Comparison of ENCODE assay signal across 10 mouse cellular contexts in the genomic region with DNA sequence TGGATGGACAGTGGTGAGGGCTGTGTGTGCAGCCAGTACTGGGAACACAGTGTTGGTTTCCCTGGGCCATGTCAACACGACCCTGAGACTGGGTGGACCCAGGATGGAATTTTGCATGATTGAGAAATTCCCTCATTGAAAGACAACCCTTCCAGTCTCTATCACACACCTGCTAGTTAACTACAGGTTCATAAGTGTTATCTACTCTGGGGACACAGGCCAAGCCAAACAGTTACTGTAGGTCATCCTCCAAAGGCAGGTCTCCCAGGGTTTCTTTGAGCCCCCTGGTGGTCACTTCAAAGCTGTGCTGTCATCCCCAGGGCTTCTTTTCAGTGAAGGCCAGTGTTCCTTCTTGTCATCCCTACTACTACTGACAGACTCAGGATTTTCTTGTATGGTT.
DNase-seq lines count a peak whose midpoint lies in the region; ATAC-seq and TF ChIP-seq lines count a peak whose summit lies in the region.
"Had no signal": no experiment of that assay in that cellular context is flagged by ENCODE, and none has a peak within 500 bp of the region (broad histone marks: within the 10 kb centered on the region; RNA-seq: fewer than 3 reads in every experiment).

No protein-coding gene starts in this region.

- no peaks in the 10 kb centered on the region for H3K9me3 ChIP-seq in heart, postnatal 0 days (replicated peaks; ENCODE audit: control insufficient read depth, low read length)
- H3K9me3 ChIP-seq: limb, embryonic 12.5 days had no signal

- peak; percentile 60 for TF ChIP-seq CTCF in heart, postnatal 0 days (IDR thresholded peaks at IDR 0.05; ENCODE audit: low read depth)
- peak; percentile 32; the same call in 1 of the 2 replicates for TF ChIP-seq CTCF in small intestine, adult 2 months (IDR thresholded peaks at IDR 0.05; ENCODE audit: extremely low read depth, insufficient read length, insufficient replicate concordance, low read depth, low read length)

- WGBS in heart, postnatal 0 days = 82% methylated on average over 1 of the region's 1 CpGs
- 26% methylated on average over 1 of the region's 1 CpGs for WGBS in small intestine, adult 2 months

- H3K9ac ChIP-seq in heart, postnatal 0 days (replicated peaks; ENCODE audit: low read depth, low read length) = no peak overlapping the region
- H3K9ac ChIP-seq: limb, embryonic 12.5 days had no signal

- DNase-seq in heart, adult 18-20 months = peak; percentile 26 to 54
- no peak for DNase-seq in heart, postnatal 25 days (ENCODE audit: low spot score)
- DNase-seq in thymus, postnatal 4 days = peak; percentile 19
- DNase-seq in thymus, postnatal 25 days = no peak
- no peak for DNase-seq in heart, postnatal 0 days (ENCODE audit: low spot score)
- DNase-seq in layer of hippocampus, adult 9-10 months (ENCODE audit: low spot score) = no peak
- no peak for DNase-seq in urinary bladder, postnatal 4 days (ENCODE audit: low spot score in 2 of 2)

- ATAC-seq in heart, postnatal 0 days (ENCODE audit: insufficient read depth, low read depth) = peak; percentile 45; the same call in 1 of the 2 replicates

- H3K36me3 ChIP-seq in heart, postnatal 0 days (replicated peaks; ENCODE audit: control insufficient read depth, insufficient read depth, low read length) = no peaks in the 10 kb centered on the region
- no peaks in the 10 kb centered on the region for H3K36me3 ChIP-seq in small intestine, adult 2 months (ENCODE audit: control insufficient read depth, insufficient read depth, low read length)
- H3K36me3 ChIP-seq: limb, embryonic 12.5 days had no signal

- peaks cover 7% of the 10 kb centered on the region; the same call in 1 of the 2 replicates for H3K4me1 ChIP-seq in heart, postnatal 0 days (ENCODE audit: control insufficient read depth, insufficient read depth)
- no peaks in the 10 kb centered on the region for H3K4me1 ChIP-seq in small intestine, adult 2 months (ENCODE audit: control insufficient read depth, insufficient read depth, insufficient read length, low read length)

- no peak overlapping the region for H3K27ac ChIP-seq in heart, postnatal 0 days (ENCODE audit: low read depth)
- H3K27ac ChIP-seq in small intestine, adult 2 months (ENCODE audit: insufficient read depth, low read depth, low read length) = no peak overlapping the region
- H3K27ac ChIP-seq: limb, embryonic 12.5 days had no signal

- no peak for TF ChIP-seq POLR2A in small intestine, adult 2 months (IDR thresholded peaks at IDR 0.05; ENCODE audit: low read depth, low read length)

- H3K4me3 ChIP-seq in heart, postnatal 0 days (ENCODE audit: low read depth, low read length) = no peak overlapping the region
- no peak overlapping the region for H3K4me3 ChIP-seq in small intestine, adult 2 months (ENCODE audit: low read depth, low read length)
- H3K4me3 ChIP-seq: limb, embryonic 12.5 days; myocyte had no signal

- no peak for TF ChIP-seq EP300 in heart, postnatal 0 days (IDR thresholded peaks at IDR 0.05; ENCODE audit: low read depth)

- peaks cover 14% of the 10 kb centered on the region for H3K27me3 ChIP-seq in heart, postnatal 0 days (ENCODE audit: control insufficient read depth, insufficient read depth, low read length)
- H3K27me3 ChIP-seq in small intestine, adult 2 months (ENCODE audit: control insufficient read depth, insufficient read depth, low read length) = no peaks in the 10 kb centered on the region
- H3K27me3 ChIP-seq: limb, embryonic 12.5 days had no signal

- intact Hi-C loops in heart, postnatal 25 days (cut with DNase I) = loop anchor here (5.0 to 10.0 kb wide), 3 partner anchors 55 to 220 kb away; no protein-coding TSS in a partner anchor

- no peak overlapping the region for H3K4me2 ChIP-seq in heart, postnatal 0 days (ENCODE audit: low read depth, low read length)
- H3K4me2 ChIP-seq: limb, embryonic 12.5 days had no signal

Comparison
In these comparisons a context has a peak if more than half of its experiments do, and no peak if none do; other contexts are left out.
1. DNase-seq: peak in heart, adult 18-20 months (2 of 2) and thymus, postnatal 4 days (single experiment); none in heart, postnatal 25 days (single experiment), thymus, postnatal 25 days (single experiment), heart, postnatal 0 days (single experiment), layer of hippocampus, adult 9-10 months (single experiment) and urinary bladder, postnatal 4 days (0 of 2).